Mouse (Mus musculus) heart, embryonic 11.5 days (tissue): ENCODE results near the gene Olfr91. TPM values are rescaled to one million over a fixed set of nuclear protein-coding genes. Genes with fewer than 3 reads are reported as not detected.

Experiments used
- ATAC-seq: fragments of 200-750 bp; cut with Nextera tagmentation; replicated peaks from 2 replicates; pipeline ENCODE4 v1.8.0; 2017; ENCODE audit warnings: moderate library complexity; ENCODE audit not compliant: insufficient number of reproducible peaks, low FRiP score, low TSS enrichment
- H3K27ac ChIP-seq: fragments of 300-500 bp; sonication (generic); 2 replicates; pipeline ENCODE4 v1.5.1; 2014; ENCODE audit warnings: mild to moderate bottlenecking, low read depth, low read length
- H3K27me3 ChIP-seq: fragments of 300-500 bp; sonication (generic); 2 replicates; pipeline ENCODE4 v1.6.1; 2014; ENCODE audit warnings: mild to moderate bottlenecking, low read length, mixed read lengths; ENCODE audit not compliant: control insufficient read depth, insufficient read depth
- H3K36me3 ChIP-seq: fragments of 300-500 bp; sonication (generic); 2 replicates; pipeline ENCODE4 v1.6.1; 2014; ENCODE audit warnings: mild to moderate bottlenecking, low read length, moderate library complexity, mixed read lengths; ENCODE audit not compliant: control insufficient read depth, insufficient read depth
- H3K4me1 ChIP-seq: fragments of 300-500 bp; sonication (generic); 2 replicates; pipeline ENCODE4 v1.6.1; 2014; ENCODE audit warnings: low read length; ENCODE audit not compliant: control insufficient read depth, insufficient read depth
- H3K4me2 ChIP-seq: fragments of 300-500 bp; sonication (generic); 2 replicates; pipeline ENCODE4 v1.6.1; 2014; ENCODE audit warnings: mild to moderate bottlenecking, moderate library complexity
- H3K4me3 ChIP-seq: fragments of 300-500 bp; sonication (generic); 2 replicates; pipeline ENCODE4 v1.5.1; 2014; ENCODE audit warnings: low read depth, low read length
- H3K9ac ChIP-seq: fragments of 300-500 bp; sonication (generic); 2 replicates; pipeline ENCODE4 v1.6.1; 2014; ENCODE audit warnings: mild to moderate bottlenecking, low read depth, low read length, moderate library complexity
- H3K9me3 ChIP-seq: fragments of 300-500 bp; sonication (generic); replicated peaks from 2 replicates; pipeline ENCODE4 v1.6.1; 2016; ENCODE audit warnings: low read length; ENCODE audit not compliant: control insufficient read depth
- WGBS: fragments of 180-500 bp; shearing (Covaris S2); extraction: QIAGEN DNeasy Blood & Tissue Kit; methylation state at CpG from one replicate; pipeline ENCODE4 v1.1.7; 2014; ENCODE audit not compliant: insufficient replicate concordance; 5-methylcytosine and 5-hydroxymethylcytosine counted together
- polyA plus RNA-seq: library from polyadenylated mRNA; unstranded; fragments of >200 nt; fragmentation: Nextera tagmentation; extraction: Ambion mirVana; gene quantifications from 2 replicates; pipeline ENCODE4 v1.2.1, GENCODE M21; 2014

Olfr91 gene
- polyA plus RNA-seq, 1 experiment from 2014 or later, result not detected

GRCm38 (mm10) chr17:37067861-37068260 is 30.2 kb downstream of the Olfr91 start:
- no peak for ATAC-seq
- Histone ChIP-seq H3K36me3 (peaks cover 29% of the 10 kb centered on the region), H3K4me2 (no peak overlapping the region), H3K27me3 (no peaks in the 10 kb centered on the region), H3K4me3 (no peak overlapping the region), H3K27ac (no peak overlapping the region), H3K9me3 (no peaks in the 10 kb centered on the region), H3K9ac (no peak overlapping the region), H3K4me1 (no peaks in the 10 kb centered on the region)
- 97% methylated on average over 1 of the region's 1 CpGs for WGBS

GRCm38 (mm10) chr17:37065993-37066392 is 32.1 kb downstream of the Olfr91 start:
- no peak for ATAC-seq
- H3K36me3 ChIP-seq, result peaks cover 32% of the 10 kb centered on the region

GRCm38 (mm10) chr17:37063686-37064495 is 34.2 kb downstream of the Olfr91 start:
- WGBS, result 76% methylated on average over 11 of the region's 11 CpGs
- ATAC-seq, result no peak
- no peaks in the 10 kb centered on the region for H3K4me1 ChIP-seq
- no peak overlapping the region for H3K9ac ChIP-seq
- H3K4me3 ChIP-seq, result no peak overlapping the region
- no peaks in the 10 kb centered on the region for H3K27me3 ChIP-seq
- H3K36me3 ChIP-seq, result peaks cover 21% of the 10 kb centered on the region
- H3K9me3 ChIP-seq, result no peaks in the 10 kb centered on the region
- H3K4me2 ChIP-seq, result no peak overlapping the region
- no peak overlapping the region for H3K27ac ChIP-seq

More at GRCm38 (mm10) chr17:37065993-37066392, 32.1 kb downstream of the Olfr91 start:
- H3K4me1 ChIP-seq, result no peaks in the 10 kb centered on the region
- H3K27ac ChIP-seq, result no peak overlapping the region
- H3K4me3 ChIP-seq, result no peak overlapping the region
- H3K9ac ChIP-seq, result no peak overlapping the region
- 91% methylated on average over 2 of the region's 2 CpGs for WGBS
- H3K4me2 ChIP-seq, result no peak overlapping the region
- no peaks in the 10 kb centered on the region for H3K27me3 ChIP-seq
- no peaks in the 10 kb centered on the region for H3K9me3 ChIP-seq

GRCm38 (mm10) chr17:37063063-37063462 is 35.0 kb downstream of the Olfr91 start:
- no peak overlapping the region for H3K27ac ChIP-seq
- no peak for ATAC-seq

GRCm38 (mm10) chr17:37062101-37062641 is 35.9 kb downstream of the Olfr91 start:
- H3K4me2 ChIP-seq, result no peak overlapping the region
- no peak for ATAC-seq
- H3K27ac ChIP-seq, result no peak overlapping the region
- 85% methylated on average over 10 of the region's 10 CpGs for WGBS
- H3K9ac ChIP-seq, result no peak overlapping the region
- no peaks in the 10 kb centered on the region for H3K4me1 ChIP-seq
- no peaks in the 10 kb centered on the region for H3K9me3 ChIP-seq
- H3K27me3 ChIP-seq, result no peaks in the 10 kb centered on the region
- H3K4me3 ChIP-seq, result no peak overlapping the region
- H3K36me3 ChIP-seq, result peaks cover 19% of the 10 kb centered on the region

More at GRCm38 (mm10) chr17:37063063-37063462, 35.0 kb downstream of the Olfr91 start:
- Histone ChIP-seq H3K27me3 (no peaks in the 10 kb centered on the region), H3K36me3 (peaks cover 21% of the 10 kb centered on the region), H3K4me1 (no peaks in the 10 kb centered on the region), H3K9ac (no peak overlapping the region), H3K4me2 (no peak overlapping the region), H3K4me3 (no peak overlapping the region), H3K9me3 (no peaks in the 10 kb centered on the region)
- 72% methylated on average over 10 of the region's 10 CpGs for WGBS

- H3K9ac ChIP-seq, result no peak overlapping the region
- no peaks in the 10 kb centered on the region for H3K9me3 ChIP-seq
- no peak overlapping the region for H3K4me2 ChIP-seq
- WGBS, result 83% methylated on average over 3 of the region's 3 CpGs
- H3K4me1 ChIP-seq, result no peaks in the 10 kb centered on the region
- H3K27me3 ChIP-seq, result no peaks in the 10 kb centered on the region
- peaks cover 18% of the 10 kb centered on the region for H3K36me3 ChIP-seq
- H3K4me3 ChIP-seq, result no peak overlapping the region
- no peak for ATAC-seq
- H3K27ac ChIP-seq, result no peak overlapping the region
These were observed 36.6 kb downstream of the Olfr91 start for GRCm38 (mm10) chr17:37061435-37061834.

GRCm38 (mm10) chr17:37056957-37057356 is 41.1 kb downstream of the Olfr91 start:
- Histone ChIP-seq H3K4me3 (no peak overlapping the region), H3K4me2 (no peak overlapping the region), H3K36me3 (peaks cover 2% of the 10 kb centered on the region; the same call in 1 of the 2 replicates), H3K27me3 (no peaks in the 10 kb centered on the region), H3K27ac (no peak overlapping the region), H3K4me1 (no peaks in the 10 kb centered on the region), H3K9ac (no peak overlapping the region), H3K9me3 (no peaks in the 10 kb centered on the region)
- WGBS, result 92% methylated on average over 6 of the region's 6 CpGs
- no peak for ATAC-seq

GRCm38 (mm10) chr17:37051745-37052144 is 46.3 kb downstream of the Olfr91 start:
- Histone ChIP-seq H3K27me3 (peaks cover 15% of the 10 kb centered on the region), H3K4me3 (no peak overlapping the region), H3K4me2 (no peak overlapping the region), H3K9me3 (no peaks in the 10 kb centered on the region), H3K9ac (no peak overlapping the region), H3K27ac (no peak overlapping the region), H3K4me1 (peaks cover 14% of the 10 kb centered on the region), H3K36me3 (no peaks in the 10 kb centered on the region)
- 59% methylated on average over 4 of the region's 4 CpGs for WGBS
- no peak for ATAC-seq
